Mouse (Mus musculus) ovary, adult 18-20 months (tissue): ENCODE measurements around the gene Prkg1.

ENCODE experiments used
- DNase-seq: peaks from one replicate; pipeline ENCODE4 v3.0.0; 2022; ENCODE audit warnings: low spot score, mixed read lengths

Prkg1 gene

DNA sequence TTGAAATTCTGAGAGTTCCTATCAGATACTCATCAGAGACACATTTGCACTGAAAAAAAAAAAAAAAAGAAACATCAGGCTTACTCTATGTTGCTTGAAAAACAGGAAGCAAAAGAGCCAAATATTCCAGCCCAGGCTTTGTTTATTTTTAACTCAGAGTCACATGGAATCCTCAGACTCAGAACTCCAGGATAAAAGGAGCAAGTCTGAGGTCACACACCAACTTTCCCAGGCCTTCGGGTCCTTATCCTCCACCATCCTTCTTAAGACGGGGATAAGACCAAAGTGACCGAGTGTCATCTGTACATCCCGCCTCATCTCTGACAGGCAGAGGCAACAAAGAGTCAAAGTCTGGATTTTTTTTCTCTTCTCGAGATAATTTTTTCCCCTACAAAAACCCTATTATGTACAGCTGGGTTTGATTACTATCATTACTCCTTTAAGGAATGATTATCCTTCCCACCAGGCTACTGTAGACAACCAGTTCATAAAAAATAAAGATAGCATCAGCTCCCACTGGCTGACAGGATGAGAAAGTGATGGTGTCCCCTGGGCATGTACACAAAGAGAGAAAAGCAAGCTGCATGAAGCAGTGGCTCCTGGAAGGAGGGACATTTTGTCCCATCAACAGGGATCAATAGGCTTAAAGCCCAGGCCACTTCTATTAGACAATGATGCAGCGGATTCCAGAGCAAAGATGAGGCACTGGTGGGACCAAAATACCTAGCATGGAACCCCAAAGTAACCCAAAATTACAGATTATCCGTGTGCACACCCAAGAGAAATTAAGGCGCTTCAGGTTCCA, 21.4 kb downstream of the Prkg1 start:
- DNase-seq, result no peak

DNA sequence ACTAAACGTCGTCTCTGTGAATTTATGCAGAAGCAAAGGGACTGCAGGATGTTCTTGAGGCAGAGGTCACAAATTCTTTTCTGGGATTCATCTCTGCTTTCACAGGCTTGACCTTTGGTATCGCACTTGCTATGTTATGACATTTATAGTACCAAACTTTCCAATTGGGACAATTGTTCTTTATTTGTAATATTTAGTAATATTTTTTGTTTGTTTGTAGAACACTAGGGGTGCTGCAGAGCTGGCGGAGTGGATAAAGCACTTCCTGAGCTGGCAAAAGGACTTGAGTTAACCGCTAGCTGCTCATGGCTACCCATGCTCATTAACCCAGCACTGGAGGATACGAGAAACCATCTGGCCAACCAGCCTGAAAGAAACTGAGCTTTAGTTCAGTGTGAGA, 49.9 kb downstream of the Prkg1 start:
- DNase-seq, result no peak

GRCm38 (mm10) chr19:31714418-31714817, 50.4 kb downstream of the Prkg1 start:
- no peak for DNase-seq

DNA sequence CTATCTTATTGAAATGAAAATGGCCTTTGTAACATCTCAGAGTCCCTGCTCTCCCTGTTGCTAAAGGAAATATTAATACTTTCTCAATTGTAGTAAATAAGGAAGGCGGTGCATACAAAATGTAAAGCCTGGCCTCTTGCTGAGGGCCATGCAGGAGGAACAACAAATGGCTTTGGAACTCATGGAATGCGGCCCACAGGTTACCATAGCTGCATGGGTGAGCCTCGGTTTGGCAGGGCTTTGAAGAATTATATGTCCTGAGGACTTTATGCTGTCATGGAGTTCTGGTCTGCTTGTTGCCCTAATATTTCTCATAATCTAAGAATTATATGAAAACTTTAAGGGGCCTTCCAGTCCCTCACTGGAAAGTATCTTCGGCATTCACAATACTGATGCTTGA, 51.5 kb downstream of the Prkg1 start:
- DNase-seq, result no peak

GRCm38 (mm10) chr19:31710336-31710735, 54.5 kb downstream of the Prkg1 start:
- DNase-seq, result no peak

GRCm38 (mm10) chr19:31703991-31704390, 60.8 kb downstream of the Prkg1 start:
- DNase-seq, result no peak

DNA sequence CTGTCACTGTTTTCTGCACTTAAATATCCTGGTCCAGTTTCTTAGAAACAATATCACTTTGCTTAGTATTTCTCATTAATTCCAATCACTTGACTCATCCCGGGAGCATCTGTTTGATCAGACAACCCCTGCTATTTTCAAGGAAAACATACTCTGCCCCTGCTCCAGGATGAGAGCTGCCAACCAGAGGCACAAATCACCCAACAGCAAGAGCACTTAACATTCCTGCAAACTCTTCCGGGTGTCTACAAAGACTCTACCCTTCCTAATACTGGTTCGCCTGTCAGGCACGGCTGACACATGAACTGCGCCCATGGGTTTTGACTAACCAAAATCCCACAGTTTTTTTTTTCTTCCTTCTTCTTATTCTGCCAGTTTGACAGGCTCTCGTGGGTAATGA, 65.9 kb downstream of the Prkg1 start:
- DNase-seq, result no peak

- no peak for DNase-seq
These were observed 84.0 kb downstream of the Prkg1 start for GRCm38 (mm10) chr19:31680821-31681220.

DNA sequence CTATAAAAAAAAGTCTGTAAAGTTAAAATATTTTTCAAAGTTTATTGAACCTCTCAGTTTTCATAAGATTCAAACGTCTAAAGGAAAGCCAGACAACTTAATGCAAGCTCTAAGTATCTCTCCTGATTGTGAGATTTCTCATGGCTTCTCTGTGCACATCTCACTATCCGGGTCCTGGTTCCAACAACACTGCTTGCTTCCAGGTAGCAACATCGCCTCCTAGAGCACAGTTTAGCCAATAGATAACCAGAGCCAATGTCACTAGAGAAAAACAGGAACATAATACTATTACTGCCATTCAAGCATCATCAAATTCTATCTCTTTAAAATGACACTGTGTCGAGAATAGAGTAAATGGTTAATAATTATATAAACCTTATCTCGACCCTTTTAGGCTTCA, 86.5 kb downstream of the Prkg1 start:
- no peak for DNase-seq

DNA sequence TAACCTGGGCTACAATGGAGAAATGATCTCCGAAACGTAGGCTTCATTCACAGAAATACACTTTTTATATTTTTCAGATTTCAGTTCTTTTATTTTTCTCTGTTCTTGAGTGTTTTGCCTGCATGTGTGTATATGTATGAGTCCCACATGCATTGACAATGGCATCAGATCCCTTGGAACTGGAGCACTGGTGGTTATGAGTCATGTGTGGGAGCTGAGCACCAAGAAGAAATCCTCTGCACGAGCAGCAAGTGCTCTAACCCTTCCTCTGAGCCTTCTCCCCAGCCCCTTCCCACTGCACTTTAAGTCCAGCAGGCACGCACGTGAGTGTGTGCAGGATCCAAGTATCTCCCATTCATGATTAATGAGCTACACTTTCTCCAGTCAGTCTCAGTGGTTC, 93.1 kb downstream of the Prkg1 start:
- no peak for DNase-seq

DNA sequence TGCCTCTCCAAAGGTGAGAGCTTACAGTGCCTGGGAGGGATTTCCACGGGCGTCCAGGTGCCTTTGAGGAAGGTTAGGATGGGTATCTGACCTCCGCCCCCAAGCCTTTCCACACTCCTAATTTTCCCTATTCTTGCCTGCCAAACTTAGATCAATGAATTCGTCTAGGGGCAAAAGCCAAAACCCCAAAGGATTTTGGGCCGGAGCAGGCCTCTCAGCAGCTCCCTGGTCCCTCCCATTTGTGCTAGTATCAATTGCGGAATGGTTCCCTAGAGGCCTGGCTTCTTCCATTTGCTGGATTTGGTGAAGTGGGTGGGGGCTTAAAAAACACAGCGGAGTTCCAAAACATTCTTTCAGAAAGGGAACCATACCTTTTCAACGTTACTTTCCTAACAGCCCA, 99.8 kb downstream of the Prkg1 start:
- no peak for DNase-seq

DNA sequence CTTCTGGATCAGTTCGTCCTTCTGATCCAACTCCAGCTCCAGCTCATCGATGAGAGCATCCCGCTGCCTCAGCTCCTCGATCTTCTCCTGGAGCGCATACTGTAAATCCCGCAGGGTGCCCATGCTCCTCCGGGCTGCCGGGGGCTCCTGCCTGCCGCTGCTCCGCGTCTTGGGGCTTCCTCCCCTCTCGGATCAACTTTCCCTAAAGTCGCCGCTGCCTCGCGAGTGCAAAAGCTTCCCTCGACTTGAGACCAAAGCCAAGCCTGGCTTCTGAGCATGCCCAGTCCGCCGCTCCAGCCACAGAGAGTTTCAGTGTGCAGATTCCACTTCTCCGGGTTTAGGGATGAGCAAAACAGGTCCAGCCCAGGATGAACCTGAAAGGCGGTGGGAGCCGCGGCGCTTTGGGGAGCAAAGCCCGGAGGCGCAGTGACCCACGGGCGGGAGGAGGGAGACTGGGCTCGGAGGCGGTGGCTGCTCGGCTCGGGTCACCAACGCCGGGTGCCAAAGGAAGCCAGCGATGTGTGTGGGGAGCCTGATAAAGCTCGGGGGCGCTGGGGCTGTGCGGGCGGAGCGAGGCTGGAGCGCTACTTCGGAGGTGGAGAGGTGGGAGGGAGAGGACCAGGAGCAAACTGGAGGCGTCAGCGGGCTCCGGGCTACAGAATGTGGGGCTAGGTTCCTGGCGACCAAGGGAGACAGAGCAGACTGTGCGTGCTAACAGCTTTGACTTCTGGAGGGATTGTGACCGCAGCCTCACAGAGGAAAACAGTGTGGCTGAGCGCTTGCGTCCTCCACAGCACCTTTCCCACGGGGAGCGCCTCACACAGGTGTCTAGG, 100.5 kb downstream of the Prkg1 start:
- peak; percentile 4 for DNase-seq

DNA sequence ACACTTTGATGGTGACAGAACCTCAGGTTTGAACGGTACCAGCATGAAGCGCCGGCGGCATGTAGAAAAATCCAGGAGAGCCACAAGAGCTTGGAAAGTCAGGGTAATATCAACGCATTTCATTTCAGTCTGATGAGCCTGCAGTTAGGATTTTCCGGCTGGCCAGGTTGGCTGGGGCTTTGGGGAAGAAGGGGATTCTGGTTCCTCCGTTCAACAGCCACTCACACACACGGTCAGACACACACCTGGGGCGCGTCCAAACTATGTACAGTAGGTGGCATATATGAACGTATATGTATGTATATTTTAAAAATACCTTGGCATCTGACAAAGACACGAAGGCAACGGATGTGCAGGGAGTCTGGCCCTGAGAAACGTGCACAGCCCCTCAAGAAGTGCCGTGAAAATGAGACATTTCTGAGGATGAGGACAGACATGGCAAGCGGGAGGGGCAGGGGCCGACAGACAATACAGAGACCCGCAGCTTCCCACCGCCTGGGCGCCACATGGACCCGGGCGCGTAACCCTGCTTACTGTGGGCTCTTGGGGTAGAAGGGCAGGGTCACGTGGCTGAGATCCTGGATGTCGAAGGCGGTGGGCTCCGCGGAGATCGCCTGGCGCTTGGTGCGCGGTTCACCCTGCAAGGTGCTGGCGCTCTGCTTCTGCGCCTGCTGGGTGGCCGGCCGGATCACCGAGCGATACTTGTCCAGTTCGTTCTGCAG, 101.2 kb downstream of the Prkg1 start:
- no peak for DNase-seq

DNA sequence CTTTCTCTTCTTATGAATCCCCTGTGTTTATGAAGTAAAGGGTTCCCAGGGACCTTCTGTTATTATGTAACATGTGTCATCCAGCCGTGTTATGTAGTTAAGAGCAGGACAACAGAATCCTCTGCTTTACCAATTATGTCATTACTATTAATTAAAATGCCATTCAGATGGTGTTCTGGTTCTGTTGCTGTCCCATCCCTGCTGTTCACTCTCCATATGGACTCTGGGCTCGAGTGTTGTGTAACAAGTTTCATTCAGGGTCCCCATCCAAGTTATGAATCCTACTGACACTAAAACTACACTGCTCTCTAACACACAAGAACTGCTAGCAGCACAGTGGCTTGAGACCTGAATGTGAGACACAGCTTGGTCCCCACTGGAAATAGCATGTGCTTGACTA, 102.0 kb downstream of the Prkg1 start:
- DNase-seq, result no peak

GRCm38 (mm10) chr19:31658751-31659397, 106.0 kb downstream of the Prkg1 start:
- no peak for DNase-seq

DNA sequence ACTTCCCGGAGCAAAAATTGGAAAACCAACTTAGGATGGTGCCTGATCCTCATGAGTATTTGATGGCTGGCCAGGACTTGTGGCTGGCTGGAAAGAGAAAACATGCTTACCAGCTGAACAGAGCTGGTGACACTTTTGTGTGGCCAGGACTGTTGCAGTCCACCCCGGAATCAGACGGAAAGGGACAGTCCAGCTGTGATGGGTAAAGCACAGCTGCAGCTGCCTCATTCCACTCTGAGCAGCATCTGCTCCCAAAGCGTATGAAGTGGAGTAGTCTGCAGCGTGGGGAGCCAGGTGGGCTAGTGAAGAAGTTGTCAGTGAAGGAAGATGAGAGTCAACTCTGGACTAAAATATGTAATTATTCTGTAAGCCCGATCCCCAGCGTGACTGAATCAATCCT, 108.6 kb downstream of the Prkg1 start:
- no peak for DNase-seq

GRCm38 (mm10) chr19:31655826-31656225, 109.0 kb downstream of the Prkg1 start:
- DNase-seq, result no peak

- no peak for DNase-seq
These were observed 110.8 kb downstream of the Prkg1 start for GRCm38 (mm10) chr19:31654022-31654421.

DNA sequence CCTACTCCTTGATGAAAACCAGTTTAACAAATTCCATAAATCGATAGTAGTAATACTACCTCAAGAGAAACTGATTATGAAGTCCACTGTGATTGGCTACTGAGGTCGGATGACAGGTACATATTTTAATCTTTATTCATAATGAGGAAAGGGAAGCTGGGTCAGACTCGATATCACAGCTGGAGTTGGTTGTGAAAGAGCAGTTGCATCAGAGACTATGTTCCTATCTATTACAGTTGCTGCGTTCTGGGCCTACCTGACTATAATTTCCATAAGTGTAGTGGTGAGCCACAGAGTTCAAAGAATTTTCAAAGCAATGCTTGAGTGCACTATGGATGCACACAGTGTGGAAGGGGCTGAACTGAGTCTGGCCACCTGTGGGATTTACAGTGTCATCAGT, 114.4 kb downstream of the Prkg1 start:
- DNase-seq, result no peak

- no peak for DNase-seq
These were observed 117.3 kb downstream of the Prkg1 start for GRCm38 (mm10) chr19:31647492-31647891.

GRCm38 (mm10) chr19:31630899-31631869, 133.6 kb downstream of the Prkg1 start:
- DNase-seq, result no peak
